Comparison of ENCODE assay signal across 28 mouse cellular contexts in genomic region chr7:107166690-107167089, GRCm38 (mm10). TPM values are rescaled to one million over a fixed set of nuclear protein-coding genes. Genes with fewer than 3 reads are reported as not detected.
"Had no signal": no experiment of that assay in that cellular context is flagged by ENCODE, and none has a peak within 500 bp of the region (broad histone marks: within the 10 kb centered on the region; RNA-seq: fewer than 3 reads in every experiment).

Gene Nlrp14, plus strand, starts transcription at chr7:107166990.

- H3K27ac ChIP-seq: liver, embryonic 14.5 days; midbrain, embryonic 10.5 days; midbrain, embryonic 12.5 days; midbrain, embryonic 15.5 days; neural tube, embryonic 13.5 days; neural tube, embryonic 15.5 days had no signal

- H3K4me2 ChIP-seq: lung, embryonic 14.5 days; midbrain, embryonic 12.5 days; midbrain, embryonic 15.5 days; neural tube, embryonic 13.5 days; neural tube, embryonic 15.5 days had no signal

- DNase-seq: lung, adult 18-20 months; lung, embryonic 14.5 days; lung, postnatal 10 days; lung, postnatal 4 days; retina, postnatal 1 day; right cerebral cortex, adult 18-20 months; right cerebral cortex, postnatal 25 days; right cerebral cortex, postnatal 4 days; spleen, adult 18-20 months; thymus, adult 2 months; thymus, postnatal 25 days; thymus, postnatal 4 days had no signal

- H3K9ac ChIP-seq: liver, embryonic 14.5 days; lung, embryonic 14.5 days; midbrain, embryonic 12.5 days; midbrain, embryonic 15.5 days; neural tube, embryonic 13.5 days; neural tube, embryonic 15.5 days had no signal

- H3K36me3 ChIP-seq: midbrain, embryonic 10.5 days; midbrain, embryonic 12.5 days; midbrain, embryonic 15.5 days; neural tube, embryonic 13.5 days; neural tube, embryonic 15.5 days had no signal

- H3K9me3 ChIP-seq: midbrain, embryonic 10.5 days; midbrain, embryonic 12.5 days; midbrain, embryonic 15.5 days; neural tube, embryonic 13.5 days; neural tube, embryonic 15.5 days had no signal

- H3K4me3 ChIP-seq: midbrain, embryonic 10.5 days; midbrain, embryonic 12.5 days; midbrain, embryonic 15.5 days; myocyte; neural tube, embryonic 13.5 days; neural tube, embryonic 15.5 days had no signal

- H3K27me3 ChIP-seq: midbrain, embryonic 12.5 days; midbrain, embryonic 15.5 days; neural tube, embryonic 13.5 days; neural tube, embryonic 15.5 days had no signal

- ATAC-seq: midbrain, embryonic 15.5 days had no signal

- H3K4me1 ChIP-seq: midbrain, embryonic 10.5 days; midbrain, embryonic 12.5 days; midbrain, embryonic 15.5 days; neural tube, embryonic 13.5 days; neural tube, embryonic 15.5 days had no signal

RNA-seq across cellular contexts. Expression of gene Nlrp14, which starts in this region (rescaled TPM):
- total RNA-seq: megakaryocyte, adult 5-6 weeks; megakaryocyte-erythroid progenitor cell, adult 5-6 weeks had no signal
- polyA plus RNA-seq: liver, embryonic 14.5 days; liver, embryonic 16.5 days; lung, embryonic 14.5 days; lung, embryonic 16.5 days; midbrain, embryonic 10.5 days; midbrain, embryonic 12.5 days; midbrain, embryonic 15.5 days; myocyte; neural tube, embryonic 11.5 days; neural tube, embryonic 13.5 days; neural tube, embryonic 15.5 days; small intestine, adult 2 months; stomach, embryonic 14.5 days; stomach, embryonic 16.5 days; thymus, adult 2 months; urinary bladder, adult 2 months had no signal
